Mouse (Mus musculus): ENCODE measurements around the gene Adgrv1.

- TF ChIP-seq EP300 (IDR thresholded peaks at IDR 0.05; ENCODE audit: low read depth) (no peak), CTCF (IDR thresholded peaks at IDR 0.05; ENCODE audit: low read depth) (no peak)
These were observed 473.1 kb downstream of the Adgrv1 start for GRCm38 (mm10) chr13:81159808-81160207.

All from liver, postnatal 0 days (tissue).